Mouse (Mus musculus): ENCODE measurements around the gene Hoxc5.

Hoxc5 gene

DNA sequence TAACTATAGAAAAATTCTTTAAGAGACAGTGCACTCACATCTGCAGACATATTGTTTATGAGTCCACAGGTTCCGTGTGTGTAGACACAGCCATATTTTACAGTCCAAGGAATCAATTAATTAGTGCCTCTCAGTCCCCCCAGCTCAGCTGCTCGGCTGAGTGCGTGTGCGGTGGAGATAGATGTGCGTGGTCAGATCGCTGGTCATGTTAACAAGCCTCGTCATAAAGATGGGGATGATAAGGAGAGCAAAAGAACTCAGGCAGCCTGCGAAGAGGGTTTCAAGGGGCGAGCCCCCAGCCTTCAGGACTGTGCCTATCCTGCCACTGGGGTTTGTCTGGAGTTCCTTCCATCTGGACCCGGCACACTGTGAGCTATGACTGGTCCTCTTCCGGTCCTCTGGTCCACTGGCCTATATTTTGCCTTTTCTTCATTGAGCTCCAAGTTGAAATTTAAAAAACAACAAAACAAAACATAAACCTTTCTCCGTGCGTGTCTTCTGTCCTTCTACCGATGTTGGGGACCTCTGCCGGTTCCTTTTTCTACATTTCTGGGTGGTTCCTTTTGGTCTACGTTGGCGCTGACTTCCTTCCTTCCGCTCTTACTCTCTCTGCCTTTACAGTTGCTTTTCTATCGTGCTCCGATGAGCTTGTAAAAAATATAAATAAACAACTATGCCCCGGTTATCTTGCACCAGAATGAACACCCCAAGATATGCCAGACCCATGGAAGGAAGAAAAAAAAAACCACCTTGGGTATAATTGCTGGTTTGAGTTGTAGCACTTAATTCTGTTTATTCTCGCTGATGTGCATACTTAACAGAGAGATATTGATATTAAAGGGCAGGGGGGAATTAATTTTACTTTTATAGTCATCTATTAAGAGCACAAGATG lies 21.8 kb upstream of the Hoxc5 start:
- no peak for DNase-seq

DNA sequence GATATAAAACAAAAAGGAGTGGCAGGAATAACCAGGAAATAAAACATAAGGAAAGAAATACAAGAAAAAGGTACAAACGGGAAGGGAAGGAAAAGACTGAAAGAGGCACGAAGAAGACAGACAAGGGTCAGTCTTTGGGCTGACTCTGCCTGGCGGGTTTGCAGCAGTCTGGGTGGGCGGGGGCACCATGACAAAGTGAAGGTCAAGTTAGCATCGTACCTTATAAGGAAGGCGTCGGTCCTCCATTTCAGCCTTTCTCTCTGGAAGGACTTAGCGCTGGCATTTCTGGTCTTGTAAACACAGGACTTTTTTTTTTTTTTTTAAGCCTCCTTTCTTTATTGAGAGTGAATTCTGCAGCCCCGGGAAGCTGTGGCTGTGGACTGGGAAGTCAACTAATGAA lies 20.0 kb upstream of the Hoxc5 start:
- no peak for DNase-seq

DNA sequence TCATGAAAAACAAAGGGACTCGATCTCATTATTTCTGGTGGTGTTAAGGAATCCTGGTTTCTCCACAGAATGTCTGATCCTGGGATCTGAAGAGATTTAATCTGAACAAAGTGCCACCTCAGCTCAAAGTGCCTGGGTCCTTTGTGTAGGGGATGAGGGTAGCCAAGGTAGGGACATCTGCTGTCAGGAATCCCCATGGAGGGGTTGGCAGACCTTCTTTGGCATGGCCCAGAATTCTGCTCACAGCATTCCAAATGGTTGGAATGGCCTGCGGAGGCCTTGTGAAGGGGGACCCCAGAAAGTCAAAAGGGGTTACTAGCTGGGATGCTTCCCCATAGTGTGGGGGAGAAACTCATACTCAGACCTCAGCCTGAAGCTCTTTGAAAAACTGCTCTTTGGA lies 18.4 kb upstream of the Hoxc5 start:
- no peak for DNase-seq

DNA sequence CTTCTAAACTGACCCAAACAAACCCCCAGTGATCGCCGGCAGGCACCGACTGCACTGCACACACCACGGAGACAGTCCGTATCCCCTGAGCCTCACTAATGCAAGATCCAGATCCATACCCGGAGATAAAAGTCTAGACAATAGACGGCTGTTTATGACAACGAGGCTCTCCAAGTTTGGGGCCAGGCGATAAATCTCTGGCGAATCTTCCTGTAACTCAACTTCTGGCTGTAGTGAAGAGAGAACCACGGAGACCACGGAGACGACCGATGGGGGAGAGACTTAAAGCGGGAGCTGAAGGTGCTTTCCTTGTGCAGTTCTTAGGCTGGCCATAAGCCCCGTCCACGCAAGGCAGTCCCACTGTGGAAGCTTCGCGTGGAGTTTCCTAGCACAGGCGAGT lies 17.5 kb upstream of the Hoxc5 start:
- no peak for DNase-seq

DNA sequence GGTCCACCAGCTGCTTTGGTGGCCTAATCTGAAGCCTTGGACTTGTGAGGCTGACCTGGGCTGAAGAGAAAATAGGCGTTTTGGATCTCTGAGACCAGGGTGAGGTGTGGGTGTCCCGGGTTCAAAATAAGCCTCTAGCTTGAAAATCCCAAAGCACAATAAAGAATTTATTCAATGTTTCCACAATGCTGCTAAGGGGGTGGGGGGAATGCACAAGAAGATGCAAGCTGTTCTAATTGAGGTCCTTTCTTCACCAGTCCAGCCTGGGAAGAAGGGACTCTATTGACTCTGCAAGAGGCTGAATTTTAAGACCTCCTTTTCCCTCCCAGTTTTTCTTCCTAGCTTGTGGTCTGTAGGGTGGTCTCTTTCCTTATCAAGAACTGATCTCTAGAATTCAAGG lies 16.4 kb upstream of the Hoxc5 start:
- DNase-seq = no peak

DNA sequence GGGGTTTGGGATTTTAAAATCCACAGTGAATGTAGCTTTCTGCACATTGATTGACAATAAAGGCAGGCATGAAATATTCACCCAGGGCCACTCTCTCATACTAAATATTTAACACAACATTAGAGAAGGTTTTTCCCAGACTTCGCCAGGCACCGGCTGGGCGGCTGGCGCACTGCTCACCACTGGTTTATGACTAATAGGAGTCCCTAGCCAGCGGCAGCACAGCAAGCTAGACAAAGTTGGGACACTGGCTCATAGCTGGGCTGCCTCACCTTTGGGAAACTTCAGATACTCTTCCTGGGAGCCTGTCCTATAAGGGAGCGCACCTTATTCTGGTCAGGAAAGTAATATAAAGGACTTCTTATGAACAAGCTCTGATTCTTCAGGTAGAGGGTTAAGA lies 13.7 kb upstream of the Hoxc5 start:
- no peak for DNase-seq

DNA sequence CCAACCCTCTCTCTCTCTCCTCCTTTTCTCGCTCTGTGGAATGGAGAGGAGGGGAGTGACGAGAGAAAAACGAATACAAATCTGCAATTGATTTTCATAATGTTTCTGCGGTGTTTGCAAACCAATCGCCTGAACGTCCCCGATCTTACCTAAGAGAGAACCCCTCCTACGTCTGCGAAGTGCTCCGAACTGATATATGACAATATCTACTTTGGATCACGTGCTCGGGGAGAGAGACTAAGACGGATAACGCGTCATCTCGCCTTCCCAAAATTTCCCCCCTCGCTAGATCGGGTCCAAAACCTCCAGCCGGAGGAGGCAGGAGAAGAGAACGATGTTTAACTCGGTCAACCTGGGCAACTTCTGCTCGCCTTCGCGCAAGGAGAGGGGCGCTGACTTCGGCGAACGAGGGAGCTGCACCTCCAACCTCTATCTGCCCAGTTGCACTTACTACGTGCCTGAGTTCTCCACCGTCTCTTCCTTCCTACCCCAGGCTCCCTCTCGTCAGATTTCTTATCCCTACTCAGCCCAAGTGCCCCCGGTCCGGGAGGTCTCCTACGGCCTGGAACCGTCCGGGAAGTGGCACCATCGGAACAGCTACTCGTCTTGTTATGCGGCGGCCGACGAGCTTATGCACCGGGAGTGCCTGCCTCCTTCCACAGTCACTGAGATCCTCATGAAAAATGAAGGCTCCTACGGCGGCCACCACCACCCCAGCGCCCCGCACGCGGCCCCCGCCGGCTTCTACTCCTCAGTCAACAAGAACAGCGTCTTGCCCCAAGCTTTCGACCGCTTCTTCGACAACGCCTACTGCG lies 12.8 kb upstream of the Hoxc5 start, which contains the start of gene Hoxc11:
Gene Hoxc11, plus strand, starts transcription at position 236 of the 815 bp plus-strand sequence.
- DNase-seq = no peak

DNA sequence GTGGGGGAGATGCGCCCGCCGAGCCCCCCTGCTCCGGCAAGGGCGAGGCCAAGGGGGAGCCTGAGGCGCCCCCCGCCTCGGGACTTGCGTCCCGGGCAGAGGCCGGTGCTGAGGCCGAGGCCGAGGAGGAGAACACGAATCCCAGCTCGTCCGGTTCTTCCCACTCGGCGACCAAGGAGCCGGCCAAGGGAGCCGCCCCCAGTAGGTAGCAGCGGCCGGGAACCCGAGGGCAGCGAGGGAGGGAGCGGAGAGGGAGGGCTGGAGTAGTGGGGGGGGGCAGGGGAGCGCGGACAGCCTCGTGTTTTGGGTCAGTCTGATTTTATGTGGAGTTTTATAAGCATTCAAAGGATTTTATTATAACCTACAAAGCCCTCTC lies 12.2 kb upstream of the Hoxc5 start:
- DNase-seq = no peak

GRCm38 (mm10) chr15:102955833-102956640 lies 11.2 kb upstream of the Hoxc5 start:
- DNase-seq = no peak

DNA sequence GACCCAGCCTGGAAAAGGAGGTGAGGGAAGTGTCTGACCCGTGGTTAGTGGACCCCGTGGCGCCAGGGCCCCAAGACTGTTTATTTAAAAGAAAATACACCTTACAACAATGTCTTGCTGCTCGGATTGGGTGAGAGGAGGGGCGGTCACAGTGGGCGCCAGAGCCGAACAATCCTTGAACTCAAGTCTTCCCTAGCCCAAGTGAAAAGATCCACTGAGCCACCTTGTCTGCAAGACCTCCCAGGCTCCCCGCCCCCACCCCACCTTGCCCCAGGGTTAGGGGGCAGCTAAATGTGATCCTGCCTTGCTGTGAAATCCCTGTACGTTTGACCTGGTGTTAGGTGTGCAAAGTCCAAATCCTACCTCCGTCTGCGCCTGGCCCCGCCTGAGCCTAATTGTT lies 10.3 kb upstream of the Hoxc5 start:
- no peak for DNase-seq

DNA sequence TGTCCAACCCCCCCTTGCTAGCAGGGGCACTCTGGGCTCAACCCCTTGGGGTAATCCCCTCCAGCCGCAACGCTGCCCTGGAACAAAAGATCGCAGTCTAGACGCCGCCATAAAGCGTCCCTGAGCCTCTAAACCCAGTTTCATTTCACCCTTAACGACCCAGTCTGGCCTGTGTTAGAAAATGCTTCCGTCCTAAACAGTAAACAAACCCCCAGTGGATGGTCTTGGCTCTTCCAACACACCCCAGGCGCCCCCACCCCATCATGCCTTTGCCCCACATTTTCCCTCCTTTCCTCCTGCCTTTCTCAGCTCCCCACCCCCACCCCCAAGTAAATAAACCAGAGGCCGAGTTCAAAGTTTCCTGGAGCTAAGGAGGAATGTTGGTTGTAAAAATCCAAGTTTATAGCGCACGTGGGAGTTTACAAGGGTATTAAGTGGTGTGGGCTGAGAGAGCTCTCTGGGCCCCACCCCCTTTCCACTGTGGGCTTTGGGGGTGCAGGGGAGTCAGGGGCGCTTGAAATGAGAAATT lies 7.5 kb upstream of the Hoxc5 start:
- no peak for DNase-seq

DNA sequence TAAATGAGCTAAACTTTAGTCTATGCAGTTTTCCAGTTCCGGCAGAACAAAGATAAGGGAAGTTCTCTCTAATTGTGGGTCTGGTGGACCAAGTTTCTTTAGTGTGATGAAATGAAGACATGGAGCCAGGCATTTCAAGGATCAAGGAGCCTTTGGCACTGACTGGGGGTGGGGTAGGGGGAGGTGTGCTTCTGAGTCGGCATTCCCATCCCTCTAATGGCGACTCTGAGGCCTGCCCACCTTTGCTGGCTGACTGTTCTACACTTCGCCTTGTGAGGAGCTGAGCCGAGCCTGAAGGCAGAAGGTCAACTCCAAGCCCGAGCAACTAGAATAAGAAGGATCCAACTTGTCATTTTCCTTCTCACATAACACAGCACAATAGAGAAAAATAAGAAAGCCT lies 5.5 kb upstream of the Hoxc5 start:
- no peak for DNase-seq

- DNase-seq = no peak
Observed at GRCm38 (mm10) chr15:102962492-102962891, 4.8 kb upstream of the Hoxc5 start.

DNA sequence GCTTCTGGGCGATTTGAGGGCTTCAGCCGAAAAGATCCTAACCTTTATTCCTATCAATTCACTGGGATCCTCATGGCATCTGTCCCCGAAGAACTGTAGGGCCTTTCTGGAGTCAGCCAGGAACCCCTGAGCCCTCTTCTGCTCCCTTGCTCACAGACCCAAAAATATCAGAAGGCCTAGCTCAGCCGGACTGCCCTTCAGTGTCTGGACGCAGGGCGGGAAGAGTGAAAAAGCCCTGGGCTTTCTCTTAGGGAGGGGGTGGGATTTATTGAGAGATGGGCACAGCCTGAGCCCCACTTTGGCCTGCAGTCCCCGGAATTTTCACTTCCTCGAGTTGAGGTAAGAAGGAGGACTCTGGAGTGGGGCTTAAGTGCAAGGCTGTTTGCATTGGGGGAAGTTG lies 4.0 kb upstream of the Hoxc5 start:
- no peak for DNase-seq

GRCm38 (mm10) chr15:102963671-102964640 lies 3.3 kb upstream of the Hoxc5 start:
- DNase-seq = no peak

DNA sequence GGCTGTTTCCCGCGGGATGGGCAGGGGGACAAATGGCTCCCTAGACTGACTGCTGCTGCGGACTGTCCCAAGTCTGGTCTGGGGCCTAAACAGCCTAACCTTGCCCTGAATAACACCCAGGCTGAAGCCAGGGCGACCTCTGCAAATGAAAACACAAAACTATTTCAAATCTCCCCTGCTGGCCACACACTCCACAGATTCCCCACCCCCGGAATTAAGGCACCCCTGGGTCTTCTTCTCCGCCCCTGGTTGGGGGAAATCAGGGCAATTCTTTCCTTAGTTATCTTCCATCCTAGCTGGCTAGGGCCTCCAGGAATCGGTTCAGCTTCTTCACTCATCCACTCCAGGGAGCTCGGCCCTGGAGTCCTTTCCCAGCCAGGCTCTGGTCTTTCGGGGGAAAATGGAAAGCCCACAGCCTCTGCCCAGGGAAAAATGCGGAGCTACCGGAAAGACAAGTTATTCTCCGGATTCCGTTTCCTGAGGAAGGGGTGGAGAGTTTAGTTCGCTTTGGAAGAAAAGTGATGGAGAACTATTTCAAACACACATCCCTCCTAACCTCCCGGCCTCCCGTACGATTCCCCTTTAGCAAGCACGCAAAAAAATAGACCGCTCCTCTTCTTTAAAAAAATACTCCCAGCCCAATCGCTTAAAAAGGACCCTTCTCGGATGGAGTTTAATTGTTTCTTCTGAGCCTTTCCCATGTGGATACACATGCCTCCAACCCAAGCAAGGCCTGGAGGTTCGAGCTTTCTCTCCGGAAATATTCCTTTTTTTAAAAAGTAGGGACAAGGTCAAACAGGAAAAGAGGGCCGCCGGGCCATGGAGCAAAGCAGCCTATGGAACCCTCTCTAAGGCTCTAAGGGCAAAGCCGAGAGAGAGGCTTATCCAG lies 2.0 kb upstream of the Hoxc5 start:
- no peak for DNase-seq

- DNase-seq = peak; percentile 52 to 63
Observed at GRCm38 (mm10) chr15:102965892-102966775, 1.1 kb upstream of the Hoxc5 start.

- no peak for DNase-seq
Observed at GRCm38 (mm10) chr15:102966776-102967311, 399 bp upstream of the Hoxc5 start, which contains the start of gene Hoxc10. Gene Hoxc10 (plus strand): TSS chr15:102966796.

All from spleen, adult 18-20 months (tissue).